Mouse (Mus musculus): ENCODE results near the gene Tnk2. TPM values are rescaled to one million over a fixed set of nuclear protein-coding genes. Genes with fewer than 3 reads are reported as not detected.

Gene Tnk2
- polyA plus RNA-seq, 1 experiment from 2014 or later, result 13.3 TPM

DNA sequence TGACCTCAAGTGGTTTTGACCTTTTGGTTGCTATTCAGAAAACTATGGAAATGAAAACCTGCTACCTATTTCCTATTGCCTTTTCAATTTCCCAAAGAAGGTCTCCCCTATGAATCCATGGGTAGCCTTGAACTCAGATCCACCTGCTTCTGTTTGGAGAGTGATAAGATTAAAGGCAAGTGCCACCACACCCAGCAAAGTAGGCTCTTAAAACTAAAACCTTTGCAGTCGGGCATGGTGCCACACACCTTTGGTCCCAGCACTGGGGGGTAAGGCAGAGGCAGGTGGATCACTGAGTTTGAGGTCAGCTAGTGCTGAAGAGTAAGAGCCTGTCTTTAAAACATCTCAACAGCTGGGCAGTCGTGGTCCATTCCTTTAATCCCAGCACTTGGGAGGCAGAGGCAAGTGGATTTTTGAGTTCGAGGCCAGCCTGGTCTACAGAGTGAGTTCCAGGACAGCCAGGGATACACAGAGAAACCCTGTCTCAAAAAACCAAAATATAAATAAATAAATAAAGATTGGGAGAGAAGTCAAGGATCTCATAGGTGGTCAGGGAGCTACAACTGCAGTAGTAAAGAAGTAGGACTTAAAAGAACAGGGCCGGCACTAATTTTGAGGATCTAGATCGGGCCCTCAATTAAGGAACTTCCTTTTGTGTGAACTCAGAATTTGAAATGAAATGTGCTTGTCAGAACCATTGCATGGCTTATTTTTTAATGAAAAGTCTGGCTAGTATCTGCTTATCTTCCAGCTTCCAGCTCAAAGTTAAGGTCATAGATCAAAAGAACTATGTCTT, 33.0 kb upstream of the Tnk2 start:
- Histone ChIP-seq H3K4me1 (no peaks in the 10 kb centered on the region), H3K9me3 (no peaks in the 10 kb centered on the region), H3K4me3 (no peak overlapping the region), H3K27me3 (no peaks in the 10 kb centered on the region), H3K27ac (no peak overlapping the region), H3K36me3 (peaks cover 8% of the 10 kb centered on the region), H3K4me2 (peak overlapping the region; percentile 89; the same call in 1 of the 2 replicates), H3K9ac (no peak overlapping the region)
- 78% methylated on average over 5 of the region's 5 CpGs for WGBS
- no peak for ATAC-seq (ENCODE audit: insufficient number of reproducible peaks, insufficient read depth, low FRiP score, low TSS enrichment, low read depth)

DNA sequence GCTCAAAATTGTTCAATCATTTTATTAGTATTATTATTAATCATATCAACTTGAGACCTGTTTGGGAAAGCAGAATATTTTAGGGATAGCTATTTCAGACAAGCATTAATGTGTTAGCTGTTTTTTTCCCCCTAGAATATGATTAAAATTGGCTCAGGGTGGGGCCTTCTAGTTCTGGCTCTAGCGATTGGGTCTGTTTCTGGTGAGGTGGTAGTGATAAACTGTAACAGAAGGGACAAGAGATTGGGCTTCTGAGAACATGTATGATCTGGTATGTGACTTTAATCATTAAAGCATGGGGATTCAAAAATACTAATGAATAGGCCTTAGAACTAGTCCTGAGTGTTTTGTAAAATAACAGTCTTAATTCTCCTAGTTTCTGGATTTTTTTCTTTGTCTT, 31.6 kb upstream of the Tnk2 start:
- Histone ChIP-seq H3K36me3 (peaks cover 15% of the 10 kb centered on the region), H3K4me3 (no peak overlapping the region), H3K27ac (no peak overlapping the region), H3K4me2 (no peak overlapping the region), H3K9ac (no peak overlapping the region), H3K27me3 (no peaks in the 10 kb centered on the region), H3K9me3 (no peaks in the 10 kb centered on the region), H3K4me1 (no peaks in the 10 kb centered on the region)
- WGBS, result 77% methylated on average over 1 of the region's 1 CpGs
- ATAC-seq (ENCODE audit: insufficient number of reproducible peaks, insufficient read depth, low FRiP score, low TSS enrichment, low read depth), result no peak

DNA sequence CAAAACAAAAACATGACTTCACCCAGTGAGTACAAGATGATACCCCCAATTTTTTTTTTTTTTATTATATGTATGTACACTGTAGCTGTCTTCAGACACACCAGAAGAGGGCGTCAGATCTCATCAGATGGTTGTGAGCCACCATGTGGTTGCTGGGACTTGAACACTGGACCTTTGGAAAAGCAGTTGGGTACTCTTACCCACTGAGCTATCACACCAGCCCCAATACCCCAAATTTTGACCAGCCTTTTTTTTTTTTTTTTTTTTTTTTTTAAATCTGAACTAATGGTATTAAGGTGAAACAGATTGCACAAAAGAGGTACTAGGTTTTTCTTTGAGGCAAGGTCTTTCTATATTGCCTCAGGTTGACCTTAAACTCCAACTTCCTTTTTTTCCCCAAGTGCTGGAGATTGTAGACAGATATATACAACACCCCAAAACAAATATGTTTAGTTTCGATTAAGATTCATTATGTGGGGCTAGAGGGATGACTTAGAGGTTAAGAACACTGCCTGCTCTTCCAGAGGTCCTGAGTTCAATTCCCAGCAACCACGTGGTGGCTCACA, 30.3 kb upstream of the Tnk2 start:
- Histone ChIP-seq H3K36me3 (peaks cover 23% of the 10 kb centered on the region), H3K27me3 (no peaks in the 10 kb centered on the region), H3K27ac (no peak overlapping the region), H3K4me2 (no peak overlapping the region), H3K9ac (no peak overlapping the region), H3K4me3 (no peak overlapping the region), H3K9me3 (no peaks in the 10 kb centered on the region), H3K4me1 (no peaks in the 10 kb centered on the region)
- ATAC-seq (ENCODE audit: insufficient number of reproducible peaks, insufficient read depth, low FRiP score, low TSS enrichment, low read depth), result no peak
- WGBS, result 84% methylated on average over 3 of the region's 3 CpGs

DNA sequence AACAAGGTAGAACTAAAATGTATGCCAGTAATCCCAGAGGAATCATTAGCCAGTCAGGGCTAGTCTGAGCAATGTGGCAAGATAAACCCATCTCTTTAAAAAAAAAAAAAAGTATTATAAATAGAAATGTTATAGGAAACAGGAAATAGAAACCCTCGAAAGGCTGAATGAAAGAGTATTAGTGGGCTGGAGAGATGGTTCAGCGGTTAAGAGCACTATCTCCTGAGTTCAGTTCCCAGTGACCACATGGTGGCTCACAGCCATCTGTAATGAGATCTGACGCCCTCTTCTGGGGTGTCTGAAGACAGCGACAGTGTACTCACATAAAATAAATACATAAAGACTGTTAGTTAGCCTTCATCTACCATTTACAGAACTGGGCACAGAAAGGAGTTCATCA, 29.6 kb upstream of the Tnk2 start:
- Histone ChIP-seq H3K9me3 (no peaks in the 10 kb centered on the region), H3K27me3 (no peaks in the 10 kb centered on the region), H3K4me1 (no peaks in the 10 kb centered on the region), H3K4me2 (no peak overlapping the region), H3K36me3 (peaks cover 26% of the 10 kb centered on the region), H3K9ac (no peak overlapping the region), H3K4me3 (no peak overlapping the region), H3K27ac (no peak overlapping the region)
- 64% methylated on average over 4 of the region's 4 CpGs for WGBS
- ATAC-seq (ENCODE audit: insufficient number of reproducible peaks, insufficient read depth, low FRiP score, low TSS enrichment, low read depth), result no peak

DNA sequence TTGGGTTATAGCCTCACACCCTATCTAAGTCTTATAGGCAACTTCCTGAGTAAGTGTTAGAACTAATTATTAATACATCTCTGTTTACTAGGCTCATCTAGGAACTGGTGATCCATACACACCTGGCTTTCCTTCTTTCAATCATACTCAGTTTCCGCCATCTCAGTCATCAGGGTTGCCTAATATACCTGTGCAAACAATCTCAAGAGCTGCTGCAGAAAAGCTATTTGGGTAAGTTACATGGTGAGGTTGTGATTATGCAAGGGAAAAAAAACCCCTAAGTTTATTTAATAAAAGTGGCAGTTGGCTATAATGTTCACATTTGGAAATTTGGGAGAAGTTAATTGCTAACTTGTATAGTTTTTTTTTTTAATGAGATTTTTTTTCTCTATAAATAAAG, 24.7 kb upstream of the Tnk2 start:
- no peaks in the 10 kb centered on the region for H3K4me1 ChIP-seq
- WGBS, result 98% methylated on average over 1 of the region's 1 CpGs
- no peaks in the 10 kb centered on the region for H3K9me3 ChIP-seq
- no peak overlapping the region for H3K4me3 ChIP-seq
- H3K9ac ChIP-seq, result no peak overlapping the region
- H3K4me2 ChIP-seq, result no peak overlapping the region
- ATAC-seq (ENCODE audit: insufficient number of reproducible peaks, insufficient read depth, low FRiP score, low TSS enrichment, low read depth), result no peak
- H3K36me3 ChIP-seq, result peaks cover 59% of the 10 kb centered on the region
- no peaks in the 10 kb centered on the region for H3K27me3 ChIP-seq
- no peak overlapping the region for H3K27ac ChIP-seq

DNA sequence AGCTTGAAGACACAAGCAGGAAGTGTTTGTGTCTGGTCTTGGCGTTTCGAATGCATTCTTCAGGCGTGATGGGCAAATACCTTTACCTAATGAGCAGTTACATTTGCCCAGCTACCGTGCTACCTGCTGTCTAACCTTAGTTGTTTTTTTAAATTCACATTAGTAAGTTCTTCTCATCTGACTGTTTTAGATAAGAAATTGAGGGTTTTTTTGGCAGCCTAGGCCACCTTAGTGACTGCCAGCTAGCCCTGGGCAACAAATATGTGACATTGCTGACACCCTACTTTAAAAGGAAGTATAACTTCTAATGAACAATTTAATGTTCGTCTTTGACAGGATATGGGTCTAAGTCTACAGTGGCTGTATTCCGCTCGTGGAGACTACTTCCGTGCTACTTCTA, 15.5 kb upstream of the Tnk2 start:
- peaks cover 71% of the 10 kb centered on the region for H3K36me3 ChIP-seq
- H3K9me3 ChIP-seq, result no peaks in the 10 kb centered on the region
- H3K4me3 ChIP-seq, result no peak overlapping the region
- no peak for ATAC-seq (ENCODE audit: insufficient number of reproducible peaks, insufficient read depth, low FRiP score, low TSS enrichment, low read depth)
- WGBS, result 89% methylated on average over 8 of the region's 8 CpGs
- H3K9ac ChIP-seq, result no peak overlapping the region
- no peaks in the 10 kb centered on the region for H3K4me1 ChIP-seq
- no peaks in the 10 kb centered on the region for H3K27me3 ChIP-seq
- no peak overlapping the region for H3K4me2 ChIP-seq
- H3K27ac ChIP-seq, result no peak overlapping the region

DNA sequence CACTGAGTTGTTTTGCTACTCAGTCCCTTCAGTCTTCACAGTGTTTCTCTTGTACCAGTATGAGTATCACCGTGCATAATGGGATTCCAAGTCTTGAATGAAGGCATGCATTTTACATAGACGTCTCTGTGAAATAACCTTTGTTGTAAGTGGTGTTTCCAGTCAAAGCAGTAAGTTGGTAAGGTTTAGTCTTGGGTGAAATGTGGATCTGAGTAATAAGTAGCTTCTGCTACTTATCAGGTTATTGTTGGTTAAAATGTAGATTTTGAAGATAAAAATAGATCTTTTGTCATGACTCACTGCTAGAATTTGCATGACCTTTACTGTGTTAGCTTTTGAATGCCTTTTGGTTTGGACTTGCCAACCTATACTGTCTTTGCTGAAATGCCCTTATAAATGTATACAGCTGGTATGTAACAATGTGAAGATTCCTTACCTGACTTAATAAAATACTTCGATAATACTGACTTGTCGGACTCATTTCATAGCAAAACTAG, 11.3 kb upstream of the Tnk2 start:
- peaks cover 35% of the 10 kb centered on the region for H3K36me3 ChIP-seq
- no peak for ATAC-seq (ENCODE audit: insufficient number of reproducible peaks, insufficient read depth, low FRiP score, low TSS enrichment, low read depth)
- H3K4me2 ChIP-seq, result no peak overlapping the region
- no peaks in the 10 kb centered on the region for H3K27me3 ChIP-seq
- H3K4me3 ChIP-seq, result no peak overlapping the region
- WGBS, result 86% methylated on average over 4 of the region's 4 CpGs
- H3K27ac ChIP-seq, result no peak overlapping the region
- no peaks in the 10 kb centered on the region for H3K4me1 ChIP-seq
- H3K9me3 ChIP-seq, result no peaks in the 10 kb centered on the region
- H3K9ac ChIP-seq, result no peak overlapping the region

DNA sequence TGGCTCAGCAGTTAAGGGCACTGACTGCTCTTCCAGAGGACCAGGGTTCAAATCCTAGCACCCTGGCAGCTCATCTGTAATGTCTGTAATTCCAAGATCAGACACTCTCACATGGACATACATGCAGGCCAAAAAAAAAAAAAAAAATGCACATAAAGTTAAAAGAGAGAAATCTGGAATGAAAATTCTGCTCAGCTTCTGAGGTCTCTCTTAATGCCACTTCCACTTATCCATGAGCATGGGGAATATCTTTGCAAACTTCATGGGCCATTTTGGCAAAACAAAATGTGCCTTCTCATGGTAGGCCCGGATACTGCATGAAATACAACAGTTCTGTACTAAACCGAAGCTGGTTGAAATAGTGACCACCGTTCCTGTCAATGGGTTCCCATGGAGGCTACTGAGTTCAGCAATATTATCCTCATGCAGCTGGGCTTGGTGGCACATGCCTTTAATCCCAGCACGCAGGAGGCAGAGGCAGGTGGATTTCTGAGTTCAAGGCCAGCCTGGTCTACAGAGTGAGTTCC, 10.1 kb upstream of the Tnk2 start:
- Histone ChIP-seq H3K4me3 (no peak overlapping the region), H3K4me2 (no peak overlapping the region), H3K36me3 (peaks cover 27% of the 10 kb centered on the region), H3K9ac (no peak overlapping the region), H3K9me3 (no peaks in the 10 kb centered on the region), H3K27ac (no peak overlapping the region), H3K4me1 (no peaks in the 10 kb centered on the region), H3K27me3 (no peaks in the 10 kb centered on the region)
- ATAC-seq (ENCODE audit: insufficient number of reproducible peaks, insufficient read depth, low FRiP score, low TSS enrichment, low read depth), result no peak
- WGBS, result 87% methylated on average over 4 of the region's 4 CpGs

DNA sequence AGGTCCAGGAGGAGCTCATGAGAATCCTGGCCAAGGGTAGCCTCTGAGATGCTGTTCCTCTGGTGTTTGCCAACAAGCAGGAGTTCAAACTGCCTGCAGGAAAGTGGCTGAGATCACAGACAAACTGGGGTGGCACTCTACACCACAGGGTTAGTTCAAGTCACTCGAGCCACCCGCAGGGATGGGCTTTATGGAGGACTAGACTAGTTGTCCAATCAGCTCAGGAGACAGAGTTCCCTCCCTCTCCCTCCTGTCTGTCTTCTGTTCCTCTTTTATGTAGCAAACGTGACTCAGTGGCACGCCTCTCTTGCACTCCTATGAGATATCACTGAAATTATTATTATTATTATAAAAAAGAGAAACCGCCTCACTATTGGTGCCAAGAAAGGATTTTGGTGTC, 9.5 kb upstream of the Tnk2 start:
- H3K27me3 ChIP-seq, result no peaks in the 10 kb centered on the region
- H3K4me3 ChIP-seq, result no peak overlapping the region
- no peak overlapping the region for H3K9ac ChIP-seq
- H3K9me3 ChIP-seq, result no peaks in the 10 kb centered on the region
- H3K27ac ChIP-seq, result no peak overlapping the region
- H3K4me2 ChIP-seq, result no peak overlapping the region
- no peaks in the 10 kb centered on the region for H3K4me1 ChIP-seq
- ATAC-seq (ENCODE audit: insufficient number of reproducible peaks, insufficient read depth, low FRiP score, low TSS enrichment, low read depth), result no peak
- 82% methylated on average over 5 of the region's 5 CpGs for WGBS
- H3K36me3 ChIP-seq, result peaks cover 22% of the 10 kb centered on the region

DNA sequence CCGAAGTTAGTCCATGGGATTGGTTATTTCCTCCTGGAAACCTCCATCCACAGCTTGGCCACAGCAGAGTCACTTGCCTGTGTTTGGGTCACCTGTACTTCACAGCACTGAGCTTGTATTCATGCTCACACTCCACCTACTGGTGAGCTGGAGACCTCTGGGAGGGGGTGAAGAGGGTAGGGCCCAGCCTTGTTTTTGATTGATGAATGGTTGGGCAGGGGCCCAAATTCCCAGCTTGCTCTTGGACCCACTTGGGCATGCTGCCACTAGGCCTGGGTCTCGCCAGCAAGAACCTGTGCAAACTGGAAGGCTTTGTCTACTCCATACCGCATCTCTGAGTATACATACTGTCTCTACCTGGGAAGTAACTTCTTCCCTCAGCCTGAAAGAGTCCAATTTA, 8.4 kb upstream of the Tnk2 start:
- Histone ChIP-seq H3K9me3 (no peaks in the 10 kb centered on the region), H3K36me3 (peaks cover 11% of the 10 kb centered on the region), H3K9ac (no peak overlapping the region), H3K4me3 (no peak overlapping the region), H3K4me1 (peaks cover 4% of the 10 kb centered on the region; the same call in 1 of the 2 replicates), H3K27ac (no peak overlapping the region), H3K27me3 (no peaks in the 10 kb centered on the region), H3K4me2 (no peak overlapping the region)
- ATAC-seq (ENCODE audit: insufficient number of reproducible peaks, insufficient read depth, low FRiP score, low TSS enrichment, low read depth), result no peak
- 76% methylated on average over 3 of the region's 3 CpGs for whole genome bisulfite sequencing

DNA sequence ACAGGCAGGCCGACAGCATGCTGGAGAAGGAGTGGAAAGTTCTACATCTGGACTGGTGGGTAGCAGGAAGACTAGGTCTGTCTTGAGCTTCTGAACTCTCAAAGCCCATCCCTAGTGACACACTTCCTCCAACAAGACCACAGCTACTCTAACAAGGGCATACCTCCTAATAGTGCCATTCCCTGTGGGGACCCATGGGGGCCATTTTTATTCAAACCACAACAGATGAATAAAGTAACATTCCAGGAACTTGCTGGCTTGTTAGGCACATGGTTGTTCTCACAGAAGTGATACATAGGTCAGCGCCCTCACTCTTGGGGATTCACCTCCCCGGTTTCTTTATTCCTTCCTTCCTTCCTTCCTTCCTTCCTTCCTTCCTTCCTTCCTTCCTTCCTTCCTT, 7.3 kb upstream of the Tnk2 start:
- Histone ChIP-seq H3K27me3 (no peaks in the 10 kb centered on the region), H3K36me3 (peaks cover 6% of the 10 kb centered on the region), H3K4me2 (no peak overlapping the region), H3K4me3 (no peak overlapping the region), H3K27ac (no peak overlapping the region), H3K4me1 (peaks cover 4% of the 10 kb centered on the region; the same call in 1 of the 2 replicates), H3K9ac (no peak overlapping the region), H3K9me3 (no peaks in the 10 kb centered on the region)
- ATAC-seq (ENCODE audit: insufficient number of reproducible peaks, insufficient read depth, low FRiP score, low TSS enrichment, low read depth), result no peak
- 93% methylated on average over 3 of the region's 3 CpGs for WGBS
